Mouse (Mus musculus): ENCODE results near the gene Gss.
"Not testable (repeated sequence)": the region's sequence is repeated elsewhere in the genome, so short reads cannot be mapped to it uniquely, and the experiment has no call there.

The Gss gene

GRCm38 (mm10) chr2:155573996-155574395, 18.6 kb downstream of the Gss start:
- ATAC-seq (ENCODE audit: low TSS enrichment), result no peak

DNA sequence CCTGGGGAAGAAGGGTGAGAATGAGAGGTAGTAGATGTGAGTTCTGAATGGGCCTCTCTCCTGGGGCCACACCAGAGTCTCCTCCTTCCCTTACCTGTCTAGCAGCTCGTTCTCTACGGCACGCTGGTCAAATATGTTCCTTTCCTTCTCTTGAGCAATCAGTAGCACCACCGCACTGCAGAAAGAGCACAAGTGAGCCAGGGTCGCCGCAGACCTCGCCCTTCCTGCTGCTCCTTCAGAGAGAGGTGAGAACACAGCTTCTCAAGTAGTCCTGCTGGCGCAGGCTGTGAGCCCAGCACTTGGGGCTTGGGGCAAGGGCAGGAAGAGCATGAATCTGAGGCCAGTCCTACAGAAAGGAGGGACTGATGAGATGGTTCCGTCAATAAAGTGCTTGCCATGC, 19.6 kb downstream of the Gss start:
- no peak for ATAC-seq (ENCODE audit: low TSS enrichment)

DNA sequence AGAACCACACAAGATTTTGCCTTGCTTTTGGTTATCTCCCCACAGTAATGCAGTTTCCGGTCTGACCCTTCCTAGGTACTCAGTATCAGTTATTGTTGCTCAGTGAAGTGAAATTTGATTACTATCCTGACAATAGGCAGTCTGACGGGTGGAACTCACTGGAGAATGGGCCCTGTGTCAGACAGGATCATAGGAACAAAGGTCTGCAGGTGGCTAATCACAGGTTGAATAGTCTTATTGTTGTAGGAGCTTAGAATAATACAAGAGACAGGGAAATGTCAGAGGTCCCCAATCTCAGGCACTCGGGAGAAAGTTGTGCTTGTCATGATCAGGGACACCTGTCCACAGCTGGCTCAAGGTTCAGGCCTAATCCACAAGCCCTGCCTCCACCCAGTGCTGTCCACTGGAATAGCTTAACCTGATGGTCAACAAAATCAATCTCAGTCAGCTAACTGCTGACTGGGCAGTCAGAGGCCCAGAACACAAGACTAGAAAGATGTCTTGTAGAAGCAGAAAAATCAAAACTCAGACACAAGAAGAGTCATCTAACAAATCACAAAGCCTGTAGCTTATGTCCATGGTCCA, 23.3 kb downstream of the Gss start:
- no peak for ATAC-seq (ENCODE audit: low TSS enrichment)

DNA sequence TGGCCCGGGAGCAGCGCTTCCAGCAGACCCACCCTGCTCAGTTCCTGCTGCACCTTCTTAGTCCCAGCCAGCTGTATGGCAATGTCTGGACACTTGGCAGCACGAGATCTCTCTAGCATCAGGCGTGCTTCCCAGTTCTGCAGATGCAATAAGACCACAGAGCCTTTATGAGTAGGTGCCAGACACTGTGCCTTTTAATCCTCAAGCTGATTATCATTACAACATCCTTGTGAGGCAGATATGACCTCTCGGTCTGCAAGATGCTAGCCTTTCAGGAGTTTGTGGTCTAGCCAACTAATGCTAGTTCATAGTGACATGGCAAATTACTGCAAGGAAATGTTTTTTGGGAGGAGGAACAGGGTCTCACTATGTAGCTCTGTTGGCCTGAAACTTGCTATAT, 24.9 kb downstream of the Gss start:
- ATAC-seq (ENCODE audit: low TSS enrichment), result no peak

- ATAC-seq (ENCODE audit: low TSS enrichment), result no peak
Observed at GRCm38 (mm10) chr2:155562934-155563333, 29.7 kb downstream of the Gss start.

- no peak for ATAC-seq (ENCODE audit: low TSS enrichment)
Observed at GRCm38 (mm10) chr2:155562209-155562608, 30.4 kb downstream of the Gss start.

DNA sequence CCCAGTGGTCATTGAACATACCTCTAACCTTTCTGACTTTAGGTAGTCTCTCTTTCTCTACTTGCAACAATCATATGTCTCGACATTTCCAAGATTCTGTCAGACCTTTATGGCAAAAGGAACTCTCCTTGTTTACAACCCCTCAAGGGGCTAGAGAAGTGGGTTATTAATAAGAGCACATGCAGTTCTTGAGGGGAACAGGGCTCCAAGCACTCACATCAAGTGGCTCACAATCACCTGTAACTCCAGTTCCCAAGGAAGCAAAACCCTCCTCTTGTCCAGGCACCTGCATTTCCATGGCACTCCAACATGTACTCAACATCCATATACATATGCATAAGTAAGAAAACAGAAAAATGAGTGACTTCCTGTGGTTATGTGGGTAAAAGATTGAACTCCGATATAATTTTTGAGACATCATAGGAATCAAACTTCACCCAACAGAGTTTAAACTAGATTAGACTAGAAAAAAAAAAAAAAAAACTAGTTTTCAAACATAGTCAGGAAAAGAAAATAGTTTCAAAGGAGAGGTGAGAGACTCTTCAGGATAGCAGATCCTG, 38.1 kb downstream of the Gss start:
- no peak for ATAC-seq (ENCODE audit: low TSS enrichment)

DNA sequence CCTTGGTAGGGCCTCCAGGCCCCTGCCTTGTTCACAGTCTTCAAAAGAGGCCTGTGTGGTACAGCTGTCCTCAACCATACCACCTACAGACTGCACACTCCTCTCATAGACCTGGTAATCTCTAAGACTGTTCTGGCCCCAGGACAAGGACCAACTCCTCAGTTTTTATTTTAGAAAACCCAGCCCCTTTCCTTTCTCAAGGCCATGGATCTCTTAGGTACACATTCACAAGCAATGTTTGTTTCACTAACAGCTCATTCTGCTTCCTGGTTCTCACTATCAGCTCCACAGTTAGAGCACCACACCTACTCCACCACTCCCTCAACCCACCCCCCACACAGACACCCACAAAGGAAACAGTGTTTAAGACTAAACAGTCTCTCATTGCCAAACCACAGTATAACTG, 39.7 kb downstream of the Gss start:
- ATAC-seq (ENCODE audit: low TSS enrichment), result no peak

GRCm38 (mm10) chr2:155552336-155552735, 40.3 kb downstream of the Gss start:
- ATAC-seq (ENCODE audit: low TSS enrichment), result no peak

- ATAC-seq (ENCODE audit: low TSS enrichment), result no peak
Observed at GRCm38 (mm10) chr2:155546955-155547354, 45.7 kb downstream of the Gss start.

DNA sequence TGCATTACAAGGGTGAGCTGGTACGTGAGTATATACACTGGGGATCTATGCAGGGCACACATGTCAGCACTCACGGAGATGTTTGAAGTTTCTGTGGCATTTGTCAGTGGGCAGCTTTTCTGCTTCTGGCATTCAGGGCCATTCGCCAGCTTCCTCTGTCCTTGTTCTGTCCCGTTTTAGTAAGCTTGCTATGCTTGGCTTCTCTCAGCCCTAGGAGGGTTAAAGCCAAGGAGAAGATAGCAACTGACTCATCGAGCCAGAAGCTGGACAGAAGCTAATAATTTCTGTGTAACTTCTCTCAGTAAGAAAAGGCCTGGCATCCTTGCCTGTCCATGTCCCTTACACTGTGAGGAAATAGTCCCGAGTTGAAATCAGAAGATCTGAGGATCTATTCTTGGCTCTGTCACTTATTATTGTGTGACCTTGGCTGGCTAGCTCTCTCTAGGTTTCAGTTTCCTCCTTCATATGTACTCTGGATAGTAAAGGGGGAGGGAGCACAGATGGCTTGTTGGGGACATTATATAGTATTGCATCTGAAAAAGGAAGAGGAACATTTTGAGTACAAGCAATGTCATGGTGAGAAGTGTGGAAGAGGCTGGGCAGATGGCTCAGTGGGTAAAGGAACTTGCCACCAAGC, 51.7 kb downstream of the Gss start:
- peak; percentile 88; the same call in 1 of the 2 replicates for ATAC-seq (ENCODE audit: low TSS enrichment)

- ATAC-seq (ENCODE audit: low TSS enrichment), result no peak
Observed at GRCm38 (mm10) chr2:155539696-155540095, 52.9 kb downstream of the Gss start.

DNA sequence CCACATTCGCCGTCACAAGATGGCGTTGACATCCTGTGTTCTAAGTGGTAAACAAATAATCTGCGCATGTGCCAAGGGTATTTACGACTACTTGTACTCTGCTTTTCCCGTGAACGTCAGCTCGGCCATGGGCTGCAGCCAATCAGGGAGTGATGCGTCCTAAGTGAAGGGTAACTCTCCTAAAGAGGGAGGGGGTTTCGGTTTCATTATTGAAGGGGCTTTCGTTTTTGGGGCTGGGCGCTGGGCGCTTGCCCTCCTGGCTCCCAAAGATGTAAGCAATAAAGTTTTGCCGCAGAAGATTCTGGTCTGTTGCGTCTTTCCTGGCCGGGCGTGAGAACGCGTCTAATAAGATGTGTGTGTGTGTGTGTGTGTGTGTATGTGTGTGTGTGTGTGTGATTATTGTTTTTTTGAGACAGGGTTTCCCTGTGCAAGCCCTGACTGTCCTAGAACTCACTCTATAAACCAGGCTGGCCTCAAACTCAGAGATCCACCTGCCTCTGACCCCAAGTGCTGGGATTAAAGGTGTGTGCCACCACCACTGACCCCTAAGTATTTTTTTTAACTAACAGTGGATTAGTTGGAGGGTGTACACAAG, 54.0 kb downstream of the Gss start:
- ATAC-seq (ENCODE audit: low TSS enrichment), result not testable (repeated sequence)

- no peak for ATAC-seq (ENCODE audit: low TSS enrichment)
Observed at GRCm38 (mm10) chr2:155537761-155538462, 54.7 kb downstream of the Gss start.

DNA sequence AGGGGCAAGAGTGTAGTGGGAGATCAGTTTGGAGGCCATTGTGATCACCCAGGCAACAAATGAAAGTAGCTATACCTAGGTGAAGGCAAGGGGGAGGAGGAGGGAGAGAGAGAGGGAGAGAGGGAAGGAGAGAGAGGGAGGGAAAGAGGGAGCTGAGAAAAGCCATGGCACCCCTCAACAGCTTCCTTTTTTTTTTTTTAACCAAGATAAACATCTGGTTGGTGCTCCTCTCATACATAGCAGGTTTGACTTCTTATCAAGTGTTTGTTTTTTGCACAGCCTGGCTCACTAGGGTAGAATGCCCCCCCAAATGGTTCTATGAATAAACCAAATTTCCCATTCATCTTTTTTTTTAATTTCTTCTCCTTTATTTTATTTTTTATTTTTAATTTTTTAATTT, 56.3 kb downstream of the Gss start:
- no peak for ATAC-seq (ENCODE audit: low TSS enrichment)

DNA sequence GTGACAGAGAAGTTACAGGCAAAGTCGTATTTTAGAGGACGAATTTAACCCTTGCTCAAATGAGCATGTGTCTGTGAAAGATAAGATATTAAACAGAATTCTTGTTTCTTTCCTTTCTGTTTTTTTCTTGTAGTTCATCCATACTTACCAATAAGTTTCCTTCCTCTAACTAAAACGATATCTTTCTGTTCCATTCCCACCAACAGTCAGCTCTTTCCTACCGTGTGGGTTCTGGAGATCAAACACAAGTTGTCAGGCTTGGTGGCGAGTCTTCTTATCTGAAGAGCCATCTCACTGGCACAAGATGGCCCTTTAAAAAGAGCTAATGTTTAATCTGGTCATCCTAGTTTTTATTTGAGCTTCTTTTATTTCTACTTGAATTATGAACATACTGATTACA, 65.2 kb downstream of the Gss start:
- no peak for ATAC-seq (ENCODE audit: low TSS enrichment)

DNA sequence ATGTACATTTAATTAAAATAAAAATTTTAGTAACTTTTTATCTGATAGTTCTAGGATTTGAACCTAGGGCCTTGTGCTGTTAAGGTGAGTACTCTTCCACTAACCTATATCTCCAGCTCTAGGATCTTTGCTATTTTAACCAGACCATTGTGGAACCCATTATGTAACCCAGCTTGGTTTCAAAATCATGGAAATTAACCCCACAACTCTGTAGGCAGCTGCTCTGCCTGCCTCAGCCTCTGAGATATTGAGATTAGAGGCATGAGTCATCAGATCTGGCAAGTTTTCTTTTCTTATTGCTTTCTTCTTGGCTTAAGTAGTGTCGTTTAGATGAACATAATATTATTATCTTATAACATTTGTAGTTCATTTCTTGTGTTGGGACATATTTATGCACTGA, 68.2 kb downstream of the Gss start:
- ATAC-seq (ENCODE audit: low TSS enrichment), result no peak

DNA sequence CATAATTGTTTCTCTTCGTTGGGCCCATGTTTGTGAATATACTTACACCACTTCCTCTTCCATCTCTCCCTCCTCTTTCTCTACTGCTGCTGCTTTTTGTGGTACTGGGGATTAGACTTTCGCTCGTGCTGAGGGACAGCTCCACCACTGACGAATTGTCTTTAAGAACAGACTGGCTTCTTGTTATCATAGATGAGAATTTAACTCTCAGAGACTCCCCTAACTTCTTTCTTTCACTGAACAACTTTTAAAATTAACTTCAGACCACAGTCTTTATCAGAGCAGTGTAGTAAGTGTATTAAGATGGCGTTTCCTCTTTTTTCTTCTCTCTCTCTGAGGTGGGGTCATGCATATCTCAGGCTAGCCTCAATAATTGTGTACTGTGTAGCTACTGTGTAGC, 68.9 kb downstream of the Gss start:
- ATAC-seq (ENCODE audit: low TSS enrichment), result no peak

DNA sequence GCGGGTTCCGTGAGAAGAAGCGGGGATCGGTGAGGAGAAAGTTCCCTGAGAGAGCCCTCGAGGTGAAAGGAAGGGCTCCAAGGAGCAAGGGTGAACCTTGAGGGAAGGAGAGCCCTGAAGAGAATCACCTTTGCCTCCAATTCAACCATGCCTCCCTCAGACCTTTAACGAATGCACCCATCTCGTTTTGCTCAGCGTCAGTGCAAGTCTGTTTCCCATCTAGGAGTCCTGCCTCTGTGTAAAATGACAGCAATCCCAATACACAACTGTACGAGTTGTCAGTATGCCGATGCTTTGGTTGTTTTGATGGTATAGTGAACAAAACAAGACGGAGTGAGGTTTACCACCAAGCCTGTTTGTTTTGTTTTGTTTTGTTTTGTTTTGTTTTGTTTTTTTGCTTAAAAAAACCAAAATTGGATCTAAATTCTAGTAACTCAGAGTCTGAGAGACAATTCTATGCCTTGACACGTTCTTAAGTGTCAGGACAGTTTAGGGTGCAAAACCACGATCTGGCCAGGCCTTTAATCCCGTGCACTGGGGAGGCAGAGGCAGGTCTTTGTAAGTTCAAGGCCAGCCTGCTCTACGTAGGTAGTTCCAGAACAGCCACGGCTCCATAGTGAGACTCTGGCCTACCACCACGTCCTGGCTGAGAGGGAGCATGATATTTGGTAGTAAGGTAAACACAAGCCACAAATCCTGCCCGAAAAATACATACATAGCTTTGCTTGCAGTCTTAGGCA, 73.9 kb downstream of the Gss start:
- 0 out of 2 replicates have a peak, but pooled peaks have one; percentile 0 for ATAC-seq (ENCODE audit: low TSS enrichment)

- peak; percentile 82 for ATAC-seq (ENCODE audit: low TSS enrichment)
Observed at GRCm38 (mm10) chr2:155517455-155518423, 74.9 kb downstream of the Gss start, which contains the start of the genes Acss2 and Ggt7. Acss2 (plus strand) TSS chr2:155517948. Ggt7 (minus strand) TSS chr2:155518237.

Data from frontal cortex, adult (tissue).